Mouse (Mus musculus) lung, postnatal 4 days (tissue): ENCODE measurements around the gene Msl3l2.

Experiments used
- DNase-seq, 2 experiments: peaks; one replicate each; pipeline ENCODE4 v3.0.0; 2021

Msl3l2 gene

DNA sequence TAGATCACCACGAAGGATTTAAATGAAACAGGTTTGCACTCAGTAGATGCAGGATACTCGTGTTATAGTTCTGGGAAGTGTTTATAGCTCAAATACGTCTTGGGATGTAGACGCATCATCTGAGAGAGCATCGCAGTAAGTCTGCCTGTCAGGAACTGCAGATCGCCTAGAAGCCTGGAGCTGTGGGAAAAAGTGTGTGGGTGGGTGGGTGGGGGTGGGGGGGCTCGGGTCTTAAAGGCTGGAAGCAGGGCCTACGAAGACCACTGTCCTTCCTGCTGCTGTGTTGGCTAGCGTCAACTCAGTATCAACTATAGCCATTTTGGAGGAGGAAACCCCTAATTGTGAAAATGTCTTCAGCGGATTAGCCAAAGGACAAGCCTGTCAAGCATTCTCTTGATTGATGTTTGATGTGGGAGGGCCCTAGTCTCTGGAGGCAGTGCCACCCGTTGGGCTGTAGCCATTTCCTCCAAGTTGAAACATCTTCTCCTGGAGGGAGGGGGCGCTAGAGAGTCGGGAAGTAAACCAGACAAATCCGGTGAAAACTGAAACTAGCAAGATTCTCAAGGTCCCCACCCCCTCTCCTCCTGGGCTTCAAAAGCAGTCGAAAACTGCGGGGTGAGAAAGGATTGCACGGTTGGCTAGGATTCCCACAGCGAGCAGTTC, at the start of gene Msl3l2:
Gene Msl3l2 (plus strand): TSS at position 585 of the 663 bp plus-strand sequence.
- peak; percentile 89 to 94 for DNase-seq

- no peak for DNase-seq
These were observed 47.7 kb upstream of the Msl3l2 start for GRCm38 (mm10) chr10:56058979-56059422.

- no peak for DNase-seq
These were observed 45.4 kb upstream of the Msl3l2 start for GRCm38 (mm10) chr10:56061238-56061830.

- no peak for DNase-seq
These were observed 44.0 kb upstream of the Msl3l2 start for GRCm38 (mm10) chr10:56062746-56063145.

DNA sequence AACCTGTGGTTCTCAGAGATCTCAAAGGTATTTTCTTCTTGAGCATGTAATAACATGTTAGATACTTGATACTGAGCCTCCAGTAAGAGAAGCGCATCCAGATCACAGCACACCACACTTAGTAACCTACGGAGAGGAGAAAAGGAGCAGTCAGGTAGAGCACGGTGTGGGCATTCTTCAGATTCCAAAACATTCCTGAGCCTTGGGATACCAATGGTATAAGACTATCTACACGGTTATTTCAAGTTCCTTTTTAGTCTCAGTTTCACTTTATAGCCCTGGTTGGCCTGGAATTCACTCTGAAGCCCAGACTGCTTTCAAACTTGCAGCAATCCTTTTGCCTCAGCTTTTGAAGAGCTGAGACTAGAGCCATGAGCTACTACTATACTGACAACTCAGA, 17.0 kb upstream of the Msl3l2 start:
- no peak for DNase-seq

- no peak for DNase-seq
These were observed 12.1 kb upstream of the Msl3l2 start for GRCm38 (mm10) chr10:56094586-56094985.

DNA sequence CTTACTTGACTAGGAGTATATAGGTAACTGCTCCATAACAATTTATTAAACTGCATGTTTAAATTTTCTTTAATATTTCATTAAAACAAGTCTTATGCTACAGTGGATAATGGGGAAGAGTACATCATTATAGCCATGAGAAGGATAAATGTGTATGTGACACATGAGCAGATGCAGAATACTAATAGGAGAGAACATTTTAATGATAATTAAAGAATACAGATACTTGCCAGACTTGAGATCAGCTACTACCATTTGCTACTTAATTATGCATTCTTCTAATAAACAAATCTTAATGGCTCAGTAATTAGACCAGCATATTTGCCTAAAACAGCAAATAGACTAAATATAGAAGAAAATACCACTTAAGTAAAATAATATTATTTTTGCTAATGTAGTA, 10.0 kb upstream of the Msl3l2 start:
- no peak for DNase-seq

- DNase-seq = no peak
These were observed 7.6 kb upstream of the Msl3l2 start for GRCm38 (mm10) chr10:56099126-56099525.

GRCm38 (mm10) chr10:56099641-56100310, 6.9 kb upstream of the Msl3l2 start:
- peak in 1 of 2 experiments; percentile 66 for DNase-seq

DNA sequence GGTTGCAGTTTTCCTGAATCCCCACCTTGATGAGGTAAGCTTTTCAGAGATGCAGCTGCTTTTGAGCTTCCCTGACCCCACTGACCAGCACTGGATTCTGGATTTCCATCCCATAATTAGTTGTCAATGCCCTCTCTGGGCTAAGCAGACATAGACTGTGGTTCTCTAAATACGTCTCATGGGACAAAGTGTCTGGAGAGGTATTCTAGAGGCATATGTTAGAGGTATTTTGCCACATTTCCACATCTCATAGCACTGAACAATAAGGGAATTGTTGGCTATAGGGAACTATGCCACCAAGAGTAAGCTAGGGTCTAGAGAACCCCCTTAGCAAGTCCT, 248 bp downstream of the Msl3l2 start:
- DNase-seq = no peak

- peak; percentile 72 to 77 for DNase-seq
These were observed 8.4 kb downstream of the Msl3l2 start for GRCm38 (mm10) chr10:56114951-56115635.

DNA sequence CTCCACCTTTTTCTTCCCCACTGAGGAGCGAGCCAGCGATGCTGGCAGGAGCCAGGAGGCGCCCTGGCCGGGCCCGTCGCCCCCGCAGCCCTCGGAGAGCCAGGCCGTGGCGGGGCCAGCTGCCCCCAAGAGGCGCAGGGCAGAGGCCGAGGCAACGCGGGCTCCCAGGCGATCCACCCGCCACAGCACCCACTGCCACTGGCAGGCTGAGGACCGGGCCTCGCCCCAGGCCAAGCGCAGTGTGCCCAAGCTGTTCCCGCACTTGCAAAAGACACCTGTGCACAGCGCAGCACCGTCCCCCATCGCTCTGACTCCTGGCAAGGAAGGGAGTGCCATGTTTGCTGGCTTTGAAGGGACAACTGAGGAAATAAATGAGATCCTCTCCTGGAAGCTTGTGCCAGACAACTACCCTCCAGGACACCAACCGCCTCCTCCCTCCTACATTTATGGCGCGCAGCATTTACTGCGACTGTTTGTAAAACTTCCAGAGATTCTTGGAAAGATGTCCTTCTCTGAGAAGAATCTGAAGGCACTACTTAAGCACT, 9.0 kb downstream of the Msl3l2 start:
- peak in 1 of 2 experiments; percentile 36 for DNase-seq

DNA sequence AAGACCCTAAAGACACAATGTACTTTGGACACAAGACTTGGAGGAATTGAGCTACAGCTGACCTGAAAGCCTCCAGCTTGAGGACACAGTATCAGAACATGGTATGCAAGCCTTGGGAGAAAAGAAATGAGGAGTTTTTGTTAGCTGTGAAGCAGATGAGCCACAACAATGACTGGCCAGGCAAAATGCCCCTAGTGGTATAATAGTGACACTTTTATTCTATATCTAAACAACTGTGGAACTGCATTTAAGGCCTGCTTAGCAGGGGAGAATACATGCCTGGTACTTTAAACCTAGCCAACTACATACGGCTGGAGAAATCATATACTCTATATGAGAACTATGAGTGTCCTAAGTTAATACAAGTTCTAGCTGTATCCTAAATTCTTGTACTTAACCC, 20.3 kb downstream of the Msl3l2 start:
- no peak for DNase-seq

DNA sequence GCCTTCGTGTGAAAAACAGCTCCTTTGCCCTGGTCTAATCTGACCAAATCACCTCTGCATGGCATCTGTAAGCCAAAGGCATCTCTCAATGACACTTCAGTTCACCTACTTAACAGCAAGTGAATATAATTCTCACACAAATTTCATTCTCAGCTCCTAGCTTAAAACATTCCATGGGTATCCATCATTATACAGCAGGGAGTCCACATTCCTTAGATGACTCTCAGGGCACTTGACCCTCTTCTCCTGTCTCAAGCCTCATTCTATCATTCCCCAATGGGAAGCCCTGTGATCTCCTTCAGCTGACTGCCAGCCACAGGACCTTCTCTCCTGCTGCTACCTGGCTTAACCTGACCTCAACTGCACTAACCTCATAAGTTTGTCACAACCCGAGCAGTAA, 22.9 kb downstream of the Msl3l2 start:
- no peak for DNase-seq

- no peak for DNase-seq
These were observed 30.5 kb downstream of the Msl3l2 start for GRCm38 (mm10) chr10:56137191-56137590.

DNA sequence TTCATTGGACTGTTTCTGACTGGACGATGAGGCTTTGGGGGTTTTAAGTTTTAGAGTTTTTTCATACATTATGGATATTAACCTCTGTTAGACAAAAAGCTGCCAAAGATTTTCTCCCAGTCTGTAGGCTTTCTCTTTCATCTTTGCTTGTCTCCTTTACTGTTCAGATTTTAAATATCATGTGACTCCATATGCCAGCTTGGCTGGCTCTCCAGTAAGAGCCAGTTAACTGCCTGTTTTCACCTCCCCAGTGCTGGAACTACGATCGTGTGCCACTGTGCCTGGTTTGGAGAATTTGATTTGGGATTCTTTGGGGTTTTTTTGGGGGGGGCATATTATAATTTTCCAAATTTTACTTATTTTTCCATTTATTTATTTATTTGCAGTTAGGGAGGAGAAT, 42.2 kb downstream of the Msl3l2 start:
- DNase-seq = no peak

DNA sequence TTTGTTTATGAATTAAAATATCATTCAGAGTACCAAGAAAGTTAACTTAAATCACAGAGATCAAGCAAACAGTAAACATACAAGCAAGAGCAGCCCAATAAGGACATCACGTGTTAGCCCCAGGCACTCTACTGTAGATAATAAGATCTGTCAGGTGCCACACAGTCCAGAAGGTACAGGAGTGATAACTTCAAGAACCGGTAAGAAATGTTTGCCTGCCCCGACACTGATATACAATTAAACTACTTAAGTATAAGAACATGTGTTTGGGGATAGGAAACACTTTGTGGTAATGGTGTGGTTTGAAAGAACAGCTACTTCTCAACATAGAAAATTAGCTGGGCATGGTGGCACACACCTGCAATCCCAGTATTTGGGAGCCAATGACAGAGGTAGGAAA, 50.2 kb downstream of the Msl3l2 start:
- DNase-seq = no peak

- DNase-seq = no peak
These were observed 51.5 kb downstream of the Msl3l2 start for GRCm38 (mm10) chr10:56158207-56158606.

DNA sequence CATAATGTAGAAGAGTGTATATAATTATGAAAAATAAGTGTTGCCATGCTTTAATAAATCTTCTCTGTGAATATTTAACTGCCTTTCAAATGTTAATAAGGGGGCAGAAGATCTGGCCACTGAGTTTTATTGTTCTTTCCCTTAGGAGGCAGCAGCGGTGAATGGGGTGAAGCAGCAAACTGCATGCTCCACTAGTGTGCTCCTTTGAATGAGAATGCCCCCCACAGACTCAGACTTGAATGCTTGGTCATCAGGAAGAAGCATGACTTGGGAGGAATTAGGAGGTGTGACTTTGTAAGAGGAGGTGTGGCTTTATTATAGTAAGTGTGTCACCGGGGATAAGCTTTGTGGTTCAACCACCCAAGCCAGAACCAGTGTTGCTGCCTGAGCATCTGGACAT, 52.0 kb downstream of the Msl3l2 start:
- no peak for DNase-seq

GRCm38 (mm10) chr10:56164411-56164810, 57.7 kb downstream of the Msl3l2 start:
- DNase-seq = no peak

DNA sequence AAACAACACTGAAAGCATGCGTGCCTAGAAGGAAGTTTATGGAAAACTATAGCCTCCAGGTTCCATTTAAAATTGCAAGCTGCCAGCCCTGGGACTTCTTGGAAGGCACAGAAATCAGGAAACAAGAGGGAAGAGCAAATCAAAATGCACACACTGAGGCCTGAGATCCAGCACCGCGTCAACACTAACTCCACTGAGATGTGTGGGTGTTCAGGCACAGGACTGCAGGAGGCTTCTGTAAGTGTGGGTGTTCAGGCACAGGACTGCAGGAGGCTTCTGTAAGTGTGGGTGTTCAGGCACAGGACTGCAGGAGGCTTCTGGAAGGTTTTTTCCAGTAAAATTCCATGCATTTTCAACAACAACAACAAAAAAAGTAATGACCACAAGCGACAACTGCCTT, 59.0 kb downstream of the Msl3l2 start:
- no peak for DNase-seq
